Mouse (Mus musculus): ENCODE measurements around the gene Smok2a. TPM values are rescaled to one million over a fixed set of nuclear protein-coding genes. Genes with fewer than 3 reads are reported as not detected.
A peak's percentile ranks its signal among the peaks of the same experiment; 100 is the strongest.
"Not testable (repeated sequence)": the region's sequence is repeated elsewhere in the genome, so short reads cannot be mapped to it uniquely, and the experiment has no call there.

The Smok2a gene
- total RNA-seq (2021), result not detected

DNA sequence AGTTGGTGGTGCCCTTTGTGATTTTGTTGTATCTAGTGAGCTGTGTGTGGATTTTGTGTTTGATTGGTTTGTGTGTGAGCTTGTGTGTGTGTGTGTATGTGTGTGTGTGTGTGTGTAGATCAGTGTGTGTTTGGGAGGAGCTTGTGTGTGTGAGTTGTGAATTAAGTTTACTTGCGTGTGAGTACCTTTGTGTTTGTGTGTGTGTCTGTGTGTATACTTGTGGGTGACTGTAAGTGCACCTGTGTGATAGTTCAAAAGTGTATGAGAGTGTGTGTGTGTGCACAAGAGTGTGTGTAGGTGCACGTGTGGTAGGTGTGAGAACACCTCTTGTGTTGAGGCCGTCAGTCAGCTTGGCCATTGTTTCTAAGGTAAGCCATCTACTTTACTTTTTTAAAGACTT is at the start of gene Smok2a:
Gene Smok2a, plus strand, starts transcription at position 301 of the 400 bp plus-strand sequence.
- no peak for DNase-seq

DNA sequence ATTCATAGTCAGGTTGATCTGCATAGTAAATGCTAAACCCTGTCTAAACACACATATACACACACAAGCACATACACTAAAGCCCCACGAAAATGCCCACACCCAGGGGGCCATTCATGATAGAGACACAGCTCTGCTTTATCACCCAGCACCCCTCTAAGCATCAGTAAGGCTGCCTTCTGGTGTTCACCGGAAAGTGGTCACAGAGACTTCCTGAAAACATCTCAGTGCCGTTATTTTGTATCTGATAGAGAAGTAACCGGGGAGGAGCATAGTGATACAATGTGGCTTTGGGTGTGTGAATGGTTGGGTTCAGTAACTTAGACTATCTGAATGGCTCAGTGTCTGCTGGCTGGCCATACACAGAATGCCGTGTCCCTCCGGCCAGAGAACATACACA is 47.4 kb upstream of the Smok2a start:
- not testable (repeated sequence) for DNase-seq

DNA sequence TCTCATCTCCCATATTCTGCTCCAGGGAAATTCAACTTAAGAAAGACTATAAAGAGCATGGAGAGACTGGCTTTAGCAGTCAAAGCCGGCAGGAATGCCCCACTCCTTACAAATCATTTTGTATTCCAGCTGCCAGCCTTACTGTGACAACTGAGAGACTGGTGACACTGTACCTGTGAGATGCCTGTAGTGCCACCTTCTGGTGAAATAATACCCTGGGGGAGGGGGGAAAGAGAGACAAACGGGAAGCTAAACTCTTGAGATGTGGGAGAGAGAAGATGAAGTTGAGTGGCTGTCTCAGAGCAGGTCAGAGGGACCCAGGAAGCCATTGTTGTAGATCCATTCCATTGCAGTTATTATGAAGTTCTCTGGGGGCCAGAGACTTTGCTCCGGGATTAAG is 47.0 kb upstream of the Smok2a start:
- DNase-seq, result not testable (repeated sequence)

DNA sequence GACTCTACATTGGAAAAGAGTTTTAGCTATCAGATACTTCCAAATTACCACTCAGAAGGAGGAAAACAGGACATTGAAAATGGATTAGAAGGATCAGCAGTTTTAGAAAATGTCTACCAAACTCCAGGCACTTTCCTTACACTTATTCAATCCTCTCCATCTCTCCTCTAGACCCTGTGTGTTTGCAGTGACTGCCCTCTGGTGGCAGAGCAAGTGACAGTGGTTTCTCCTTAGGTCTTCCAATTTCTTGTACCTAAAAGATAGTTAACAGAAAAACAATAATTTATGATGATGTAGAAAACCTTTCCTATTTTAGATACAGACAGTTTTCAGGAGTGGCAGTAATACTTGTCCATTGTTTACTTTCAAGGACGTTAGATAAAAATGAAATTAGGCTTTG is 45.4 kb upstream of the Smok2a start:
- not testable (repeated sequence) for DNase-seq

DNA sequence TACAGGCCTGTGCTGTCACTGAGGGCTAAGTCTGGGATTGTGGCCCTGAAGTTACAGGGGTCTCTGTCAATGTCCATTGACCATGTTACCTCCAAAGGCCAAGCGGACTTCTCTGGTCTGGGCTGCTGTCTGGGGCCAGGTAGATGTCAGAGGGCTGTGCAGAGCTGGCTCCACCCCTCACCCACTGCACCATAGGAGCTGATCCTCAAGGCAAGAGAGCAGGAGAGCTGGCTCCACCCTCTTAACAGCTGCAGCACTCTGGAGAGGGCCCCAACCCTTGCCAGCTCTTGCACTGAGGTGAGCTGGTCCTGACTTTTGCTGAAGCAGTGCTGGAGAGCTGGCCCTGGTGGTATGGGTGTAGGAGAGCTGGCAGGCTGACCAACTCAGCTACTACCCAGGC is 43.2 kb upstream of the Smok2a start:
- DNase-seq, result not testable (repeated sequence)

DNA sequence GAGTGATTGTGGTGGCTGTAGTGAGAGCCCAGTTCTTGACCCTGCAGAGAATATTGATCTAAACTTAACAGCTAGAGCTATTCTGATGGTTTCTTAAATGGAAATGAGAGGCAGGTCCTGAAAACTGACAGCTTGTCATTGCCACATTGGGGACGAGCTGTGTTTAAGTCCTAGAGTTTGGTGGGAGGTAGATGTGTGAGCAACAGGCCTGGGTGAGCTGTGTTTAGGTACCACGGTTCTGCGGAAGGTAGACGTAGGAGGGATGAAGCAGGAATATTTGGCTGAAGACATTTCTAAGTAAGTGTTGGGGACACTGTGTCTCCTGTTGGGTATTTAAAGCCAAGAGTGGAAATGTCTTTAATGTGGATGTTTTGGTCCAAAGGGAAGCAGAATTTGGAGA is 42.0 kb upstream of the Smok2a start:
- not testable (repeated sequence) for DNase-seq

DNA sequence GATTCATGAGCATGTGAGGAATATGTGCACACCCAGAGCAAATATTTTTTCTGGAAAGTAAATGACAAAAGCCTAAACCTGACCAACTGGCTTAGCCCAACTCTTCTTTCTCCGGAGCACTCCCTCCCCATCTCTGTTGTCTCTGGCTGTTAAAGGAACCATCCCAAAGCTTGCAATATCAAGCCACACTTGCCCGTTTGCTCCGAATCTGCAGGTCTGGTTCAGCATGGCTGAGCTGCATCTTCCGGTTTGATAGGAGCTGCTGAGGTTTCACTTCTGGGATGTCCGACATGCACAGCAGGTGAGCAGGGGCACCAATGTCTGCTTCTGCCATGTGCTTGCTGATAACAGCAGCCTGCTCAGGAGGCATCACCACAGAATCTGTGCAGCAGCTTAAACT is 40.5 kb upstream of the Smok2a start:
- not testable (repeated sequence) for DNase-seq

DNA sequence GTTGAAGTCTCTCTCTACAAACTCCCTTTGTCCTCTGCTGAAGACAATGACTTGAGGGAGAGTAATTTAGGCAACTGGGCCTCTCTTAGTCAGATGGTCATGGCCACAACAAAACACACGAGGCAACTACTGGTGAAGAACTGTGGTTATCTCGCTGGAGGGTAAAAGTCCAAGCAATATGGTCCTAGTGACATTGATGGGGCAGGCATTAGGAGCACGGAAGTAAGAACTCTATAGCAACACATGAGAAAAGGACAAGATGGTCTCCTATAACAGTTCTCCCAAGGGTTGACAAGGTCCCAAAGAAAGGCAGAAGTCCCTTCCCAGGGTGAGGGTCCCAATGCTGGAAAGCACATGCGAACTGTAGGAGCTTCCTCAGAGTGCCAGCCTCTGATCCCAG is 38.3 kb upstream of the Smok2a start:
- DNase-seq, result not testable (repeated sequence)

DNA sequence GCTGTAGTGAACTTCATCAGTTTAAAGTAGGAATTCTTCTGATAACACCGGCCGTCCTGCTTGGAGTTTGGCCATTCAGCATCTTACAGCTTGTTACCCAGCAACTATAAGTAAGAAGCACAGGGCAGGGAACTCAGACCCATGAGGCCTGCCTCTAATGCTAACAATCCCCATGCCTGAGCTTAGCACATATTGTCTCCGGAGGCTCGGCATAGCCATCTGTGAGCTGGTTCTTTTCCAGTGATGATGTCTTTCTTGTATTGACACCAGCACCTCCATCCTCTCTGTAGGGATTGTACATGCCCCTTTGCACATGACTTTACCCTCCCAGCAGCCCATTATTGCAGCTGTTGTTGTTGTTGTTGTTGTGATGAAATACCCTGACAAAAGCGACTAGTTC is 36.5 kb upstream of the Smok2a start:
- not testable (repeated sequence) for DNase-seq

DNA sequence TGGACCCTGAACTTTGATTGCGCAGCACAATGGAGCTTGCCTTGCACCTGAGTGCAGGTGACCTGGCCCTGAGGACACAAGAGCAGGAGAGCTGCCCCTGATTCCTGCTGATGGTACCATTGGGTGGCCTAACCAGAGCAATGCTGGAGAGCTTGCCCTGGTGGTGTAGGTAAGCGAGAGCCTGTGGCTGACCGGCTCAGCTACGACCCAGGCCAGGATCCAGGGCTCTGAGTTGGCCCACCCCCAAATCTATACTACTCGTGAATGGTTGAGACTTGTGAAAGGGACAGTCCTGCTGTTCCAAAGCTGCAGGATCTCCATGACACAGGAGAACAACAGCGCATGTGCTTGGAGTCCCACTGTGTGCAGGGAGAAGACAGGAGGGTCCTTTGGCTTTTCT is 34.4 kb upstream of the Smok2a start:
- not testable (repeated sequence) for DNase-seq

DNA sequence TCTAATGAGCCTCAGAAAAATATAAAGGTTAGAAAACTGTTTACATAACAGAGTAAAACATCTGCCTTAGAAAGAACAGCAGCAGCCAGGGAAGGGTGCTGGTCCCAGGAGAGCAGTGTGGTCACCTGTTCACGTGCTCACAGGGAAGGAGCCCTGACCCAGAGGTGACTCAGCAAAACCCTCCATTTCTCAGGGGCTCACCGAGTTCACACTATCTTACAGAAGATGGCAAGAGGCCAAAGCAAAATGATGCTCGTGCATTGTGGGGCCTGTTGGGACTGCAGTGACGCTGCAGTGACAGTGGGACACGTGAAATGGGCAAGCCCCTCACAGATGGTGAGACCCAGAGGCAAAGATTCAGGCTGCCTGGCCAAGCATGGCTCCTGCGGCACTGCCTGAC is 33.4 kb upstream of the Smok2a start:
- DNase-seq, result not testable (repeated sequence)

DNA sequence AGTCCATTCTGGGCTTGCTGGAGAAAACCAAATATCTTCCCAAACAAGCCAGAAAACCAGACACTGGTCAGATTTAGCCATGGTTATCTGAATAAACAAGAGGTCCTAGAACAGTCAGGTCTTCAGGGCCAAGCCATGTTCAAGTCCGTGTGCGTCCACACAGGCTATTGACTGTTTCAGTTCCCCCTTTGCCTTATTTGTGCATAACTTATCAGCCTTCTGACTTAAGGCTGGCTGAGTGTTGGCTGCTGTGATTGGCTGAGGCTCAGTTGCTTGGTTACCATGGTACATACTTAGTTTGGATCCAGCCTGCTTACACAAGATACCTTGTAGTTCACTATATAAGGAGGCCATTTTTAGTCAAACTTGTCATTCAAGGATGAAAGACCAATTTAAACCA is 32.1 kb upstream of the Smok2a start:
- not testable (repeated sequence) for DNase-seq

DNA sequence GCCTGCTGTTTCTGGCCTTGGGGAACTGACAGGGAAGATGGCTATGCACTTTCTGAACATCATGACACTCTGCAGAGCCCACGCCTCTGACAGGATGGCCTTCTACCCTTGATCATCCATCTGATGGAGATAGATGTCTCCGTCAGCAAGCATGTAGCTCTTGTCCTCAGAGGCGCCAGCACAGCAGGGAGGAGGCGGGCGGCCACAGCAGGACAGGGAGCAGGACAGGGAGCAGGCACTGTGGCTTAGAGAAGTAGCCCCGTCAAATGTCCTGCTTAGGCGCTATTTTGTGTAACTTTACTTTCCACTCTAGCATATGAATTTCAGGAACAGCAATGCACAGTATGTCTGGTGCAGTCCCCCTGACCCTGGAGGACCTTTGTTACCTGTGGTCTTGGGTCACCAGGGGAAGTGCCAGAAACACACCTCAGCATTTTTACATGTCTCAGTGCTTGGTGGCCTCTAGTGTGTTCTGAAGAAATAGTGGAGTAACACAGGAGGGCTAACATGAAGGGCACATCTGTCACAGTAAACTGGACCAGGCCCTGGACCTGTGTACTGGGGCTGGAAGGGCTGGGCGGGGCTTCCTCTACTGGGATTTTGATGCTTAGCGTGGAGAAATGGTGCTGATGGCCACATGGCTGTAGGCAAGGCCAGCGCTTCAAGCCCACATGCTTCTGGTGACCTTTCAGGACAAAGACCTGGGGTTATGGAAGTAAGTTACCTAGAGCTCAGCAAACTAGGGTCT is 30.0 kb upstream of the Smok2a start:
- not testable (repeated sequence) for DNase-seq

DNA sequence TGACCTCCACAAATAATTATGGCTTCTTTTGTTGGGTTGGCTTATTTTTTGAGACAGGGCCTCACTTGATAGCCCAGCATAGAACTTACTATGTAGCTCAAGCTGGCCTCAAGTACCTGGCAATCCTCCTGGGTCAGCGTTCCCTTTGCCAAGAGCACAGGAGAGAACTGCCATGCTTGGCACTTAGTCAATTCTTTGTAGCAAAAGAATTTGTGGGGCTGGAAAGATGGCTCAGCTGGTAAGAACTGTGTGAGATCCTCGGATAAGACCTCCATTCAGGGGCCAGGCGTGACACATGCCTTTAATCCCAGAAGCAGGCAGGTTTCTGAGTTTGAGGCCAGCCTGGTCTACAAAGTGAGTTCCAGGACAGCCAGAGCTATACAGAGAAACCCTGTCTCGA is 24.5 kb upstream of the Smok2a start:
- DNase-seq, result peak; percentile 35

DNA sequence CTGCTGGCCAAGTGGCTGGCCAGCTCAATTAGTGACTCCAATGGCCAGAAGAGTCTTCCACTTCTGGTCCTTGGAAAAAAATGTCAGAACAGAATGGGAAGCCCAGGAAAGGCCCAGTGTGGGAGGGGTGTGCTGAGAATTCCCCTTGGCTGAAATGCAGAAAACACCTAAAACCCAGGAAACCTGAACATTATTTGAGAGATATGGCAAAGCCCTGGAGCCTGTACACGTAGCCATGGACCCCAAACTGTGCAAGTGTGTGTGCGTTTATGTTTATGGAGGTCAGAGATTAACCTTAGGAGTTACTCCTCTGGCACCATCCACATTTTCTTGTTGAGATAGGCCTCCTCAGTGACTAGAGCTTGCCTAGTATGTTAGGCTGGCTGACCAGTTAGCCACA is 22.2 kb upstream of the Smok2a start:
- not testable (repeated sequence) for DNase-seq

DNA sequence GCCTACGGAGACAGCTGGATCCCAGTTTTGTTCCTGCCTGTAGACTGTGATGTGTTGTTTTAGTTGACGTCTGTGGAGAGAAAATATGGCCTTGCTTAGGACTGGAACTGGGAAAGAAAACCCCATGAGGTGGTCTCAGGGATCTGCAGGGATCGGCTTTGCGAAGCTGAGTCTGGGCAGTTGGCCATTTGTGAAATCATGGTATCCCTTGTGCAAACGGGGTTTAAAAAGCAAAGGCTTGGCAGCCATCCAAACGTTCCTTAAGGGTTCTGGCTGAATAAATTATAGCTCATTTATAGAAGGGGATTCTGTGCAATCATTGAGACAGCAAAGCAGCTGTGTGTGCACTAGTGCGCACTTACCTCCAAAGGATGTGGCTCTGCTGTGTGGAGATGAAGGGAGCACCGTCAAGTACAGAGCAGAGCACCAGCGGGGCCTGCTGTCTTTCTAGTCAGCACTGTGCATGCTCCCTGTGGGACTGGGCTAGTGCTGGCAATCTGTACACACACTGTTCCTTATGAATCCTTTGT is 21.0 kb upstream of the Smok2a start:
- peak; percentile 47 for DNase-seq

DNA sequence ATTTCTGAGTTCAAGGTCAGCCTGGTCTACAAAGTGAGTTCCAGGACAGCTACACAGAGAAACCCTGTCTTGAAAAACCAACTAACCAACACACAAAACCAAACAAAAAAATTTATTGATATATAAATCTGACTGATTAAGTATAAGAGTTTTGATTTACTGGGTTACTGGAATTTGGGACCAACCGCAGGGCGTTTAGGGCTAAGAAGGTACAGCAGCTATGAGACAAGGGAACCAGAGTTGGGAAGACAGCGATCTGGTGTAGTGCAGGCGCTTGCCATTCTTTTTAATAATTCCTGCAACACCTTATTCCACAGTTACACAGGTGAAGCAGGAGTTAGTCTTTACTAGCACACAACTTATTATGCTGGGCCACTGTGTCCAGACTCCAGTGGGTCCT is 19.4 kb upstream of the Smok2a start:
- DNase-seq, result not testable (repeated sequence)

DNA sequence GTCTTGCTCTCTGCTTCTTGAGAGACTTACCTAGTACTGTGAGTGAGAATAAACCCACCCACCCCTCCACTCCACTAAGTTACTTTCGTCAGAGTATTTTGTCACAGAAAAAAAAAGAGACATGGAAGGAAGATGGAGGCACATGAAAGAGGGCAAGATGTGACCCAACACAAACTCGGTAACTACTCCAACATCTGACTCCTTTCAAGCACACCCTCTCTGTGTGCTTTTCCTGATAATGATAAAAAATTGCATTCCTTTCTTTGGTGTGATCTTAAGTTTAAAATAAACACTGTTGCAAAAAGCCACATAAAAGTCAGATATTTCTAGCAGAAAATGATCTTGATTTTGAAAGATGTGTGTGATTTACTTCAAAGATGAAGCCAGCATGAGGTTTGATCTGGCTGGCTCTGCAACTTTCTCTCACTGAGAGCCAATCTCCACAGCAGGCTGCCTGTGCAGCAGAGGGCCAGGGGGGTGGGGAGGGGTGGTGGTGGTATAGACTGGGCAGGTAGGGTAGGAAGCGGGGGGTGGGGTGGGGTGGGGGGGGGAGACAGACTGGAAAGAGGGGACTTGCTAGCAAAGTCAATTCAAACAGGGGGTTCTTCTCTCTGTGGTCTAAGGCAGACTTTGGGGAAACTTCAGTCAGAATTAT is 18.4 kb upstream of the Smok2a start:
- DNase-seq, result not testable (repeated sequence)

DNA sequence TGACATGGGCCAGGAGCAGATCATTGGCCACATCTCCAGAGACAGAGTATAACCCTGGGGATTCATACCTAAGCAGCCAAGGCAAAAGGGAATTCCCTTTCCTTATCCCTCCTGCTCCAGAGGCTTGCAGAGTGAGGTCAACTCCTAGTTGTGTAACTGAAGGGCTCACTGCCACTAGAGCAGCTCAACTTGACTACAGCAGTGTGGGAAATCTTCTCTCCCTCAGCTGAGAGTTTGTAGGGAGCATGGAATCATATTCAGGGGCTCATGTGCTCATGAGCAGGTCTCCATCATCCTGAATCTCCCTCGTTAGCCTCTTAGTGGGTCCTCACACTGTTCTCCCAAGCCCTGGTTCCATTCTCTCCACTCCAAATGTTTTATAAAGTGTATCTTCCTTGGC is 15.7 kb upstream of the Smok2a start:
- DNase-seq, result not testable (repeated sequence)

DNA sequence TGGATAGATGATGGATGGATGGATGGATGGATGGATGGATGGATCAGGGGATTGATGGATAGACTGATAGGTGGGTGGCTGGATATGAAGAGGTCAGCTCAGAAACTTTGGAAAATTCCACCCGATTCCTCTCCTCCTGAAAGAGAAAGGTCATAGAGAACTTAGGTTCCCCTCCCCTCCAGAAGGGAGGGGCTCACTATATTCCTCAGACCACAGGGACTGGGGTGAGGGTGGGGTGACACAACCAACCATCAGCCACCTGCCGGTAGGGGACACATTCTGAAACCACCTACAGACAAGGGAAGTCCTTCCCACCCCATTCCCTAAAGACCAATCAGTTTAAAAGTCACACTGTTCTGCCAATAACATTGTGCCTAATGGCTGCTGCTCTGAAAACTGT is 14.5 kb upstream of the Smok2a start:
- DNase-seq, result no peak

DNA sequence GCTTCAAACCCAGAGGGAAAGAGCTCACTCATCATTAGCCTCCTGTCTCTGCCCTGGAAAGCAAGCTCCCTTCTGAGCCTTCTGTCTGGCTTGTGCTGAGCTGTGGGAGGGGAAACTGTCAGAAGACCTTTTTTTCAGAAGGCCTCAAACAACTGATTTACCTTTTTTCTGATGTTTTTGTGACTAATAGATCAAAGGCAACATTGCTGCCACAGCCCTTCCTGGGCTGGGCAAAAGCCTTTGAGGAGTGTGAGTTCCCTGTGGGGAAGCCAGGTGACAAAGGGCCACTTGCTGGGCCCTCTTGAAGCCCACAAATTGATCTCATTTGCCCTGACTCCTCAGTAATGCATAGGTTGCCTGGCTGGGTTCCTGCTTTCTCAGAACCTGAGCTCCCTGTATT is 12.5 kb upstream of the Smok2a start:
- DNase-seq, result not testable (repeated sequence)

DNA sequence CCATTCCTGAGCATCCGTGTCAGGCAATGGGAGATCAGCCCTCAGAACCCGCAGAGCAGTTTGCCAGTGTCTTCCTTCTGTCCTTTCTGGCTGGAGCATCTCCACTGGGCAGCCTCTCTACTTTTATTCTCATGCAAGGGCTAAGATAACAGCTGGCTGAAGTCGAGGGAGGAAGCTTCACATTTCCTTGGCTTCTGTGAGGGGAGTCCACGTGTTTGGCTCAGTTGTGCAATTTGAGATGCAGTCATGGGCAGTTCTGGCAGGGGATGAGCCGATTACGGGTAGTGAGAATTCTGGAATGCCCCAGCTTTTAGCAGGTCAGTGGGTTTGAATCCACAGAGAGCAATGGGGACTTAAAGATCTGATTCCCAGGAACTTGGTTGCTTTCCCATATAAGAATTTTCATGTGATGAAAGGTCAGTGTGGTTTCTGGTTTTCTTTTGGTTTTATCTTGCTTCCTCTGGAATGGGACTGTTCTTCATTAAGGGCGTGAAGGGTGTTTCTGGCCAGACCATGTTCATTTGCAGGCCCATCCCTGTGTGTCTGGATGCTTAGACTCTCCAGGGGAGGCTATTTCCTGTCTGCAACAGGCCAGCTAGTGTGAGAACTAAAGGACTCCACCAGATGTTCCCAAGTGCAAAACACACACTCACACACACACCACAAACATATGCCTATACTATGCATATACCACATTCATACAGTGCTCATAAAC is 8.7 kb upstream of the Smok2a start:
- peak; percentile 50 for DNase-seq

DNA sequence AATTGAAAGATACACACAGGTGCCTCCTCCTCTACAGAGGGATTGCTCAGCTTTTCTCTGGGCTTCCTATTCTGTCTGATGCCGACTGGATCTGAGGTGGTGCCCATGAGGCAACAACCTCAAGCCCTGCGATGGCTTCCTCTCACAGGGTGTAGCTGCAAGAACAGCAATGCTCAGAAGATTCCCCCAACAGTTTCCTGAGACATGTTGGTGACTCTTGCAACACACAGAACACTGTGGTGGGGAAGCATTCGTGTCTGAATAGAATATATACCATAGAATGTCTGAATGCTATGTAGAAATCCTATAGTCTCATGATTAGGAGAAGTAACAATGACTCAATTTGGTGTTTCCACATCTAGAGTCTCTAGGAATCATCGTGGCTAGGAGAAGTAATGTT is 6.8 kb upstream of the Smok2a start:
- DNase-seq, result no peak

All from heart, postnatal 4 days (tissue).